Mouse (Mus musculus): ENCODE data around the gene Cd33.

- TF ChIP-seq CTCF (IDR thresholded peaks at IDR 0.05; ENCODE audit: low read depth) (no peak), EP300 (IDR thresholded peaks at IDR 0.05; ENCODE audit: low read depth) (no peak)
These were observed 5.7 kb downstream of the Cd33 start for GRCm38 (mm10) chr7:43538524-43538923.

All from liver, postnatal 0 days (tissue).